In the genomic region with DNA sequence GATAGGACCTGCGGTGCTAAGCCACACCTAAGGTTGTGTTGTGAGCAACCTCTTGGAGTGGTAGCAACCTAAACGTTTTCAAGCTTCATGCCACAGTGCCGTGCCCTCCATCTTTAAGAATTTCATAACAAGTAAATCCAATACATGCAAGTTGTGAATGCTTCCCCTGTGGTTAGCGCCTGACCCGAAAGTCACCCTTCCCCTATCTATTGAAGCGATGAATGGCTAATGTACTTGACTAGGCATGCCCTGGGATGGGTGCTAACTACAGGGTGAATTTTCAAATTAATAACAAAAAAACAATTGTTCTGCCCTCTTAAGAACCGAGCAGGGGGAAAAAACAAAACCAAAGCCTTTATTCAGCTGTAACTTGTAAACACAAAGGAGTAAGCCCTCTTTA, we compare ENCODE assay signal across 28 mouse cellular contexts. TPM values are rescaled to one million over a fixed set of nuclear protein-coding genes. Genes with fewer than 3 reads are reported as not detected.
DNase-seq lines count a peak whose midpoint lies in the region; ATAC-seq and TF ChIP-seq lines count a peak whose summit lies in the region.
"Had no signal": no experiment of that assay in that cellular context is flagged by ENCODE, and none has a peak within 500 bp of the region (broad histone marks: within the 10 kb centered on the region; RNA-seq: fewer than 3 reads in every experiment).

No protein-coding gene starts in this region.

- no peaks in the 10 kb centered on the region for H3K9me3 ChIP-seq in midbrain, embryonic 11.5 days (ENCODE audit: control insufficient read depth, low read length)
- H3K9me3 ChIP-seq in midbrain, embryonic 15.5 days: no peaks in the 10 kb centered on the region
- no peaks in the 10 kb centered on the region for H3K9me3 ChIP-seq in stomach, postnatal 0 days (ENCODE audit: control insufficient read depth, low read length)
- H3K9me3 ChIP-seq in forebrain, postnatal 0 days (ENCODE audit: low read length): no peaks in the 10 kb centered on the region
- H3K9me3 ChIP-seq: embryonic facial prominence, embryonic 13.5 days; embryonic facial prominence, embryonic 15.5 days; forebrain, embryonic 12.5 days had no signal

- no peak for ATAC-seq in midbrain, embryonic 11.5 days (ENCODE audit: low FRiP score)
- no peak for ATAC-seq in midbrain, embryonic 15.5 days (replicated peaks)
- peak; percentile 39; the same call in 1 of the 2 replicates for ATAC-seq in stomach, postnatal 0 days (ENCODE audit: low FRiP score, low TSS enrichment)
- no peak for ATAC-seq in forebrain, postnatal 0 days
- ATAC-seq: activated CD4-positive, CD25-positive, alpha-beta regulatory T cell, adult 4 months; forebrain, embryonic 14.5 days; forebrain, embryonic 16.5 days; Patski had no signal

- peak; percentile 73 for DNase-seq in midbrain, embryonic 11.5 days (ENCODE audit: low spot score, missing footprints)
- peak; percentile 31 for DNase-seq in retina, postnatal 1 day
- DNase-seq in retina, embryonic 14.5 days (ENCODE audit: low spot score): no peak
- peak; percentile 25 for DNase-seq in mesoderm, embryonic 11.5 days (ENCODE audit: low read depth, low spot score)
- no peak for DNase-seq in stomach, postnatal 0 days (ENCODE audit: low spot score)
- no peak for DNase-seq in right cerebral cortex, postnatal 14 days
- no peak for DNase-seq in forebrain, postnatal 0 days
- DNase-seq: adrenal gland, adult 2 months; adrenal gland, postnatal 10 days; adrenal gland, postnatal 25 days; cerebellum, adult 11 months; cerebellum, adult 18-20 months; cerebellum, adult 8-10 months; cerebellum, adult 9-11 months; cerebellum, postnatal 14 days; cerebellum, postnatal 36 days; embryo, embryonic 11 days had no signal

- 80% methylated on average over 7 of the region's 7 CpGs for WGBS in midbrain, embryonic 11.5 days
- WGBS in midbrain, embryonic 15.5 days: 74% methylated on average over 7 of the region's 7 CpGs
- WGBS in stomach, postnatal 0 days: 60% methylated on average over 7 of the region's 7 CpGs
- 67% methylated on average over 7 of the region's 7 CpGs for WGBS in forebrain, postnatal 0 days

- no peak overlapping the region for H3K9ac ChIP-seq in midbrain, embryonic 11.5 days (ENCODE audit: low read length)
- H3K9ac ChIP-seq in midbrain, embryonic 15.5 days: no peak overlapping the region
- no peak overlapping the region for H3K9ac ChIP-seq in stomach, postnatal 0 days (ENCODE audit: low read length)
- H3K9ac ChIP-seq in forebrain, postnatal 0 days: no peak overlapping the region
- H3K9ac ChIP-seq: embryonic facial prominence, embryonic 13.5 days; embryonic facial prominence, embryonic 15.5 days; forebrain, embryonic 12.5 days had no signal

- no peak overlapping the region for H3K4me2 ChIP-seq in midbrain, embryonic 11.5 days
- no peak overlapping the region for H3K4me2 ChIP-seq in midbrain, embryonic 15.5 days
- H3K4me2 ChIP-seq in stomach, postnatal 0 days (replicated peaks; ENCODE audit: low read depth): no peak overlapping the region
- no peak overlapping the region for H3K4me2 ChIP-seq in forebrain, postnatal 0 days (ENCODE audit: low read depth)
- H3K4me2 ChIP-seq: embryonic facial prominence, embryonic 13.5 days; embryonic facial prominence, embryonic 15.5 days; forebrain, embryonic 12.5 days had no signal

- no peak overlapping the region for H3K4me3 ChIP-seq in midbrain, embryonic 11.5 days (ENCODE audit: low read depth, low read length)
- H3K4me3 ChIP-seq in midbrain, embryonic 15.5 days: no peak overlapping the region
- H3K4me3 ChIP-seq in stomach, postnatal 0 days (ENCODE audit: low read depth, low read length): no peak overlapping the region
- H3K4me3 ChIP-seq in forebrain, postnatal 0 days (ENCODE audit: low read depth, low read length): no peak overlapping the region
- H3K4me3 ChIP-seq: embryonic facial prominence, embryonic 13.5 days; embryonic facial prominence, embryonic 15.5 days; erythroblast, embryonic 14.5 days; forebrain, embryonic 10.5 days; forebrain, embryonic 12.5 days had no signal

- no peaks in the 10 kb centered on the region for H3K36me3 ChIP-seq in midbrain, embryonic 11.5 days (ENCODE audit: control insufficient read depth, insufficient read depth, low read length)
- H3K36me3 ChIP-seq in midbrain, embryonic 15.5 days (replicated peaks): no peaks in the 10 kb centered on the region
- no peaks in the 10 kb centered on the region for H3K36me3 ChIP-seq in stomach, postnatal 0 days (ENCODE audit: control insufficient read depth, insufficient read depth, low read length)
- no peaks in the 10 kb centered on the region for H3K36me3 ChIP-seq in forebrain, postnatal 0 days (ENCODE audit: insufficient read depth)
- H3K36me3 ChIP-seq: embryonic facial prominence, embryonic 13.5 days; embryonic facial prominence, embryonic 15.5 days; forebrain, embryonic 10.5 days; forebrain, embryonic 12.5 days had no signal

- H3K27me3 ChIP-seq in midbrain, embryonic 11.5 days (ENCODE audit: control insufficient read depth, insufficient read depth, low read length): no peaks in the 10 kb centered on the region
- H3K27me3 ChIP-seq in midbrain, embryonic 15.5 days (replicated peaks): no peaks in the 10 kb centered on the region
- no peaks in the 10 kb centered on the region for H3K27me3 ChIP-seq in stomach, postnatal 0 days (ENCODE audit: control insufficient read depth, insufficient read depth, low read length)
- H3K27me3 ChIP-seq in forebrain, postnatal 0 days (ENCODE audit: insufficient read depth, low read length): no peaks in the 10 kb centered on the region
- H3K27me3 ChIP-seq: embryonic facial prominence, embryonic 13.5 days; embryonic facial prominence, embryonic 15.5 days; forebrain, embryonic 12.5 days; Patski had no signal

- no peak overlapping the region for H3K27ac ChIP-seq in midbrain, embryonic 11.5 days (ENCODE audit: low read depth, low read length)
- no peak overlapping the region for H3K27ac ChIP-seq in midbrain, embryonic 15.5 days
- H3K27ac ChIP-seq in stomach, postnatal 0 days (replicated peaks): peak overlapping the region; percentile 73
- H3K27ac ChIP-seq in forebrain, postnatal 0 days (ENCODE audit: low read depth, low read length): no peak overlapping the region
- H3K27ac ChIP-seq: embryonic facial prominence, embryonic 13.5 days; embryonic facial prominence, embryonic 15.5 days; forebrain, embryonic 10.5 days; forebrain, embryonic 12.5 days had no signal

- no peak for TF ChIP-seq CTCF in stomach, postnatal 0 days (IDR thresholded peaks at IDR 0.05; ENCODE audit: low read depth)
- no peak for TF ChIP-seq CTCF in forebrain, postnatal 0 days (IDR thresholded peaks at IDR 0.05; ENCODE audit: low read depth)

- TF ChIP-seq EP300 in stomach, postnatal 0 days (optimal IDR thresholded peaks at IDR 0.05): peak; percentile 62

- H3K4me1 ChIP-seq in midbrain, embryonic 11.5 days (ENCODE audit: control insufficient read depth, insufficient read depth, low read length): peaks cover 8% of the 10 kb centered on the region; the same call in 1 of the 2 replicates
- H3K4me1 ChIP-seq in midbrain, embryonic 15.5 days: peaks cover 5% of the 10 kb centered on the region
- H3K4me1 ChIP-seq in stomach, postnatal 0 days (replicated peaks; ENCODE audit: control insufficient read depth, insufficient read depth): no peaks in the 10 kb centered on the region
- no peaks in the 10 kb centered on the region for H3K4me1 ChIP-seq in forebrain, postnatal 0 days (ENCODE audit: insufficient read depth)

RNA-seq across cellular contexts. Expression of a gene that starts 39.7 kb away (rescaled TPM):
- 77.0 and 77.3 TPM in 2 replicates for polyA plus RNA-seq in midbrain, embryonic 11.5 days (2014; fragmentation: Nextera tagmentation; extraction: Ambion mirVana)
- polyA plus RNA-seq in midbrain, embryonic 15.5 days (2015; fragmentation: Nextera tagmentation; extraction: Ambion mirVana): 50.3 and 50.9 TPM in 2 replicates
- 17.2 and 18.2 TPM in 2 replicates for polyA plus RNA-seq in stomach, postnatal 0 days (2015; fragmentation: Nextera tagmentation; extraction: Ambion mirVana)
- total RNA-seq in forebrain, postnatal 0 days (2014; rRNA removed): 44.8 and 56.8 TPM in 2 replicates
- polyA plus RNA-seq in forebrain, postnatal 0 days (2015; fragmentation: Nextera tagmentation; extraction: Ambion mirVana): 15.8 and 24.5 TPM in 2 replicates
- total RNA-seq: MEL had no signal
- polyA plus RNA-seq: activated CD4-positive, CD25-positive, alpha-beta regulatory T cell, adult 4 months had no signal

Comparison
In these comparisons a context has a peak if more than half of its experiments do, and no peak if none do; other contexts are left out.
1. DNase-seq: peak in midbrain, embryonic 11.5 days (single experiment), retina, postnatal 1 day (single experiment) and mesoderm, embryonic 11.5 days (single experiment); none in retina, embryonic 14.5 days (single experiment), stomach, postnatal 0 days (single experiment), right cerebral cortex, postnatal 14 days (single experiment) and forebrain, postnatal 0 days (single experiment).